In genomic region chr19:46074266-46074665, GRCm38 (mm10) we compare ENCODE assay signal across 36 mouse cellular contexts. TPM values are rescaled to one million over a fixed set of nuclear protein-coding genes. Genes with fewer than 3 reads are reported as not detected.
DNase-seq lines count a peak whose midpoint lies in the region; ATAC-seq and TF ChIP-seq lines count a peak whose summit lies in the region.
"Had no signal": no experiment of that assay in that cellular context is flagged by ENCODE, and none has a peak within 500 bp of the region (broad histone marks: within the 10 kb centered on the region; RNA-seq: fewer than 3 reads in every experiment).

No protein-coding gene starts in this region.

- 0 out of 4 replicates have a peak, but pooled peaks of 1 of the 2 experiments have one; percentile 13 for TF ChIP-seq EP300 in MEL (IDR thresholded peaks at IDR 0.05; ENCODE audit: low read depth in 1 of 2, low read length in 2 of 2)
- peak; percentile 51; the same call in 1 of the 2 replicates for TF ChIP-seq EP300 in liver, embryonic 14.5 days (IDR thresholded peaks at IDR 0.05; ENCODE audit: low read depth)

- peak; percentile 27 for ATAC-seq in erythroid progenitor cell, adult 5-6 weeks (replicated peaks; ENCODE audit: low FRiP score, poor library complexity, severe bottlenecking)
- peak; percentile 32; the same call in 1 of the 2 replicates for ATAC-seq in liver, embryonic 14.5 days (ENCODE audit: insufficient read depth)
- no peak for ATAC-seq in midbrain, embryonic 15.5 days (replicated peaks)
- ATAC-seq: CD4-positive, CD25-positive, alpha-beta regulatory T cell, adult 4 months; forebrain, embryonic 14.5 days; hindbrain, postnatal 0 days; intestine, embryonic 15.5 days; lung, postnatal 0 days had no signal

- H3K9ac ChIP-seq in MEL (ENCODE audit: control insufficient read depth, low read depth, low read length, poor library complexity, severe bottlenecking): no peak overlapping the region
- H3K9ac ChIP-seq in liver, embryonic 14.5 days (replicated peaks): no peak overlapping the region; the same call in 1 of the 2 replicates
- no peak overlapping the region for H3K9ac ChIP-seq in midbrain, embryonic 15.5 days
- H3K9ac ChIP-seq: embryonic facial prominence, embryonic 15.5 days; intestine, embryonic 15.5 days; limb, embryonic 12.5 days; midbrain, embryonic 12.5 days; stomach, embryonic 15.5 days had no signal

- no peaks in the 10 kb centered on the region for H3K9me3 ChIP-seq in MEL (replicated peaks; ENCODE audit: insufficient read depth, low read length)
- no peaks in the 10 kb centered on the region for H3K9me3 ChIP-seq in liver, embryonic 14.5 days (ENCODE audit: control insufficient read depth, low read length)
- H3K9me3 ChIP-seq in midbrain, embryonic 15.5 days: no peaks in the 10 kb centered on the region
- H3K9me3 ChIP-seq: embryonic facial prominence, embryonic 10.5 days; embryonic facial prominence, embryonic 15.5 days; G1E; hindbrain, embryonic 10.5 days; intestine, embryonic 15.5 days; limb, embryonic 12.5 days; midbrain, embryonic 12.5 days; stomach, embryonic 15.5 days had no signal

- no peak overlapping the region for H3K4me3 ChIP-seq in MEL (ENCODE audit: control insufficient read depth in 1 of 2, insufficient read depth in 1 of 2, low read depth in 2 of 2, low read length in 2 of 2)
- H3K4me3 ChIP-seq in liver, embryonic 14.5 days (ENCODE audit: insufficient read depth in 1 of 2, low read depth in 2 of 2, low read length in 2 of 2): no peak overlapping the region
- H3K4me3 ChIP-seq in midbrain, embryonic 15.5 days: no peak overlapping the region
- H3K4me3 ChIP-seq: embryonic facial prominence, embryonic 15.5 days; intestine, embryonic 15.5 days; limb, embryonic 12.5 days; midbrain, embryonic 12.5 days; stomach, embryonic 15.5 days had no signal

- no peak for TF ChIP-seq CTCF in MEL (IDR thresholded peaks at IDR 0.05 in 2 of 3, conservative IDR thresholded peaks at IDR 0.05 in 1 of 3; ENCODE audit: control insufficient read depth in 1 of 3, insufficient read depth in 1 of 3, low read depth in 2 of 3, low read length in 3 of 3, poor library complexity in 1 of 3, severe bottlenecking in 1 of 3)
- no peak for TF ChIP-seq CTCF in liver, embryonic 14.5 days (IDR thresholded peaks at IDR 0.05; ENCODE audit: low read depth)

- TF ChIP-seq POLR2A in MEL (IDR thresholded peaks at IDR 0.05; ENCODE audit: control insufficient read depth in 1 of 2, insufficient read depth in 1 of 2, low read depth in 1 of 2, low read length in 2 of 2, poor library complexity in 1 of 2): no peak

- intact Hi-C loops in left cerebral cortex, postnatal 25 days (cut with DNase I): no loop called here

- H3K4me2 ChIP-seq in liver, embryonic 14.5 days (ENCODE audit: low read depth): peak overlapping the region; percentile 16; the same call in 1 of the 2 replicates
- no peak overlapping the region for H3K4me2 ChIP-seq in midbrain, embryonic 15.5 days
- H3K4me2 ChIP-seq: embryonic facial prominence, embryonic 15.5 days; limb, embryonic 12.5 days; midbrain, embryonic 12.5 days; stomach, embryonic 15.5 days had no signal

- H3K27ac ChIP-seq in MEL (ENCODE audit: control insufficient read depth, low read depth, low read length): peak overlapping the region; percentile 2; the same call in 1 of the 2 replicates
- H3K27ac ChIP-seq in liver, embryonic 14.5 days: peak overlapping the region; percentile 78
- H3K27ac ChIP-seq in midbrain, embryonic 15.5 days: no peak overlapping the region
- H3K27ac ChIP-seq: hindbrain, embryonic 10.5 days; hindbrain, postnatal 0 days; kidney, postnatal 0 days; midbrain, embryonic 12.5 days; stomach, embryonic 15.5 days had no signal

- WGBS in liver, embryonic 14.5 days (ENCODE audit: insufficient replicate concordance): 40% methylated on average over 5 of the region's 5 CpGs
- WGBS in midbrain, embryonic 15.5 days: 98% methylated on average over 5 of the region's 5 CpGs

- peaks cover 34% of the 10 kb centered on the region for H3K79me2 ChIP-seq in MEL (ENCODE audit: control insufficient read depth, insufficient read depth, low read length, poor library complexity)

- no peak for TF ChIP-seq RAD21 in MEL (IDR thresholded peaks at IDR 0.05; ENCODE audit: low read depth, low read length)

- peaks cover 2 to 10% of the 10 kb centered on the region in 2 experiments; a peak in 3 of 4 replicates for H3K4me1 ChIP-seq in MEL (ENCODE audit: control insufficient read depth in 1 of 2, insufficient read depth in 2 of 2, low read length in 2 of 2)
- peaks cover 20 to 33% of the 10 kb centered on the region in 2 experiments for H3K4me1 ChIP-seq in liver, embryonic 14.5 days (replicated peaks; ENCODE audit: control insufficient read depth in 2 of 2, insufficient read depth in 2 of 2, low read length in 1 of 2)
- H3K4me1 ChIP-seq in midbrain, embryonic 15.5 days: peaks cover 21% of the 10 kb centered on the region

- DNase-seq in MEL (ENCODE audit: low read depth, low spot score): peak; percentile 63
- DNase-seq in liver, embryonic 14.5 days (ENCODE audit: low read depth in 3 of 3, low spot score in 3 of 3): peak in 1 of 3 experiments; percentile 65
- DNase-seq in left cerebral cortex, postnatal 25 days (ENCODE audit: low spot score in 2 of 2): no peak
- no peak for DNase-seq in right cerebral cortex, postnatal 14 days
- DNase-seq in natural killer cell, adult 2 months (ENCODE audit: low spot score in 2 of 2): no peak
- DNase-seq: adrenal gland, postnatal 36 days; cerebellum, adult 8-10 months; cerebellum, postnatal 25 days; gastrocnemius, postnatal 14 days; heart, postnatal 14 days; kidney, adult 2 months; kidney, postnatal 4 days; lung, adult 18-20 months had no signal

- peaks cover 12 to 16% of the 10 kb centered on the region in 2 experiments for H3K36me3 ChIP-seq in MEL (ENCODE audit: control insufficient read depth in 1 of 2, insufficient read depth in 2 of 2, low read length in 2 of 2)
- H3K36me3 ChIP-seq in liver, embryonic 14.5 days (replicated peaks; ENCODE audit: control insufficient read depth, insufficient read depth, low read depth): peaks cover 47% of the 10 kb centered on the region
- peaks cover 4% of the 10 kb centered on the region; the same call in 1 of the 2 replicates for H3K36me3 ChIP-seq in midbrain, embryonic 15.5 days (replicated peaks)

- H3K27me3 ChIP-seq in MEL (ENCODE audit: control insufficient read depth in 1 of 2, insufficient read depth in 2 of 2, low read length in 2 of 2): no peaks in the 10 kb centered on the region
- no peaks in the 10 kb centered on the region for H3K27me3 ChIP-seq in liver, embryonic 14.5 days (ENCODE audit: control insufficient read depth, insufficient read depth, low read length)
- no peaks in the 10 kb centered on the region for H3K27me3 ChIP-seq in midbrain, embryonic 15.5 days (replicated peaks)
- H3K27me3 ChIP-seq: embryonic facial prominence, embryonic 15.5 days; intestine, embryonic 15.5 days; limb, embryonic 12.5 days; midbrain, embryonic 12.5 days; stomach, embryonic 15.5 days had no signal

TF ChIP-seq in MEL, 35 proteins besides CTCF, POLR2A, EP300 and RAD21 (continues in another document):
- TF ChIP-seq ZNF384 (IDR thresholded peaks at IDR 0.05; ENCODE audit: low read depth, low read length): no peak

RNA-seq across cellular contexts. Expression of gene Nolc1, which starts 1.4 kb away (rescaled TPM):
- total RNA-seq in MEL (2012; rRNA removed): 276 and 294 TPM in 2 replicates
- 100 to 1,000 TPM; 213 to 753 TPM for polyA plus RNA-seq in MEL (2012; ENCODE audit: insufficient read depth in 1 of 2, insufficient read length in 2 of 2, low read depth in 1 of 2, low replicate concordance in 2 of 2, missing spikeins in 1 of 2)
- total RNA-seq in erythroid progenitor cell, adult 5-6 weeks (2015; ENCODE audit: low replicate concordance): 9.6 and 16.2 TPM in 2 replicates
- total RNA-seq in erythroid progenitor cell, adult 5-6 weeks (2017; ENCODE audit: low replicate concordance): 18.5 and 27.3 TPM in 2 replicates
- 36.6 and 63.9 TPM in 2 replicates for polyA plus RNA-seq in liver, embryonic 14.5 days (2012; rRNA removed)
- 55.0 and 58.2 TPM in 2 replicates for polyA plus RNA-seq in liver, embryonic 14.5 days (2014; fragmentation: Nextera tagmentation; extraction: Ambion mirVana)
- 10 to 100 TPM; 40.1 to 41.8 TPM for total RNA-seq in left cerebral cortex, postnatal 25 days (2021)
- 65.5 and 70.3 TPM in 2 replicates for polyA plus RNA-seq in midbrain, embryonic 15.5 days (2015; fragmentation: Nextera tagmentation; extraction: Ambion mirVana)

RNA-seq across cellular contexts. Expression of gene Ldb1, which starts 29.3 kb away (rescaled TPM):
- 299 and 357 TPM in 2 replicates for total RNA-seq in MEL (2012; rRNA removed)
- 100 to 1,000 TPM; 632 to 842 TPM for polyA plus RNA-seq in MEL (2012; ENCODE audit: insufficient read depth in 1 of 2, insufficient read length in 2 of 2, low read depth in 1 of 2, low replicate concordance in 2 of 2, missing spikeins in 1 of 2)
- total RNA-seq in erythroid progenitor cell, adult 5-6 weeks (2015; ENCODE audit: low replicate concordance): 45.3 and 53.3 TPM in 2 replicates
- 62.8 and 77.5 TPM in 2 replicates for total RNA-seq in erythroid progenitor cell, adult 5-6 weeks (2017; ENCODE audit: low replicate concordance)
- polyA plus RNA-seq in liver, embryonic 14.5 days (2012; rRNA removed): 129 and 132 TPM in 2 replicates
- 22.8 and 29.0 TPM in 2 replicates for polyA plus RNA-seq in liver, embryonic 14.5 days (2014; fragmentation: Nextera tagmentation; extraction: Ambion mirVana)
- 100 to 1,000 TPM; 104 to 105 TPM for total RNA-seq in left cerebral cortex, postnatal 25 days (2021)
- 122 and 129 TPM in 2 replicates for polyA plus RNA-seq in midbrain, embryonic 15.5 days (2015; fragmentation: Nextera tagmentation; extraction: Ambion mirVana)

RNA-seq across cellular contexts. Expression of gene Pprc1, which starts 29.6 kb away (rescaled TPM):
- total RNA-seq in MEL (2012; rRNA removed): 39.3 and 41.9 TPM in 2 replicates
- polyA plus RNA-seq in MEL (2012; ENCODE audit: insufficient read depth in 1 of 2, insufficient read length in 2 of 2, low read depth in 1 of 2, low replicate concordance in 2 of 2, missing spikeins in 1 of 2): 100 to 1,000 TPM in 1 of 2 experiments, 10 to 100 TPM in 1; 27.8 to 135 TPM
- total RNA-seq in erythroid progenitor cell, adult 5-6 weeks (2015; ENCODE audit: low replicate concordance): 69.2 and 76.8 TPM in 2 replicates
- 76.5 and 82.0 TPM in 2 replicates for total RNA-seq in erythroid progenitor cell, adult 5-6 weeks (2017; ENCODE audit: low replicate concordance)
- polyA plus RNA-seq in liver, embryonic 14.5 days (2012; rRNA removed): 17.5 and 19.4 TPM in 2 replicates
- 25.0 and 28.0 TPM in 2 replicates for polyA plus RNA-seq in liver, embryonic 14.5 days (2014; fragmentation: Nextera tagmentation; extraction: Ambion mirVana)
- total RNA-seq in left cerebral cortex, postnatal 25 days (2021): 10 to 100 TPM; 23.3 to 27.7 TPM
- 22.0 and 22.5 TPM in 2 replicates for polyA plus RNA-seq in midbrain, embryonic 15.5 days (2015; fragmentation: Nextera tagmentation; extraction: Ambion mirVana)

RNA-seq across cellular contexts. Expression of gene Elovl3, which starts 57.4 kb away (rescaled TPM):
- total RNA-seq in MEL (2012; rRNA removed): 1.2 and 1.4 TPM in 2 replicates
- 1 to 10 TPM in 1 of 2 experiments, not detected in 1; 2.3 TPM for polyA plus RNA-seq in MEL (2012; ENCODE audit: insufficient read depth in 1 of 2, insufficient read length in 2 of 2, low read depth in 1 of 2, low replicate concordance in 2 of 2, missing spikeins in 1 of 2)
- not detected in 2 replicates for total RNA-seq in erythroid progenitor cell, adult 5-6 weeks (2015; ENCODE audit: low replicate concordance)
- not detected in 2 replicates for total RNA-seq in erythroid progenitor cell, adult 5-6 weeks (2017; ENCODE audit: low replicate concordance)
- 0.02 TPM in 1 of 2 replicates, not detected in the other for polyA plus RNA-seq in liver, embryonic 14.5 days (2012; rRNA removed)
- not detected in 2 replicates for polyA plus RNA-seq in liver, embryonic 14.5 days (2014; fragmentation: Nextera tagmentation; extraction: Ambion mirVana)
- total RNA-seq in left cerebral cortex, postnatal 25 days (2021): not detected
- 0.49 and 0.52 TPM in 2 replicates for polyA plus RNA-seq in midbrain, embryonic 15.5 days (2015; fragmentation: Nextera tagmentation; extraction: Ambion mirVana)
- total RNA-seq: G1E; gastrocnemius, postnatal 14 days; granulocyte monocyte progenitor cell, adult 5-6 weeks; hindbrain, postnatal 0 days; layer of hippocampus, adult 8-10 months; left cerebral cortex, adult 18-20 months; left cerebral cortex, postnatal 14 days had no signal
- polyA plus RNA-seq: brain, embryonic 14.5 days; CD4-positive, CD25-positive, alpha-beta regulatory T cell, adult 4 months; embryonic facial prominence, embryonic 10.5 days; forebrain, embryonic 14.5 days; G1E; heart, embryonic 14.5 days; hindbrain, embryonic 10.5 days; hindbrain, postnatal 0 days; intestine, embryonic 15.5 days; lung, postnatal 0 days; neural tube, embryonic 14.5 days; small intestine, adult 2 months; stomach, embryonic 15.5 days had no signal
